Mouse (Mus musculus) testis, adult 10 weeks (tissue): ENCODE data around the gene 1700010I14Rik. TPM values are rescaled to one million over a fixed set of nuclear protein-coding genes. Genes with fewer than 3 reads are reported as not detected.

Experiments
- polyA plus RNA-seq: library from polyadenylated mRNA; stranded (reverse); fragments of 350-450 nt; fragmentation: Illumina TruSeq; extraction: RNeasy Lipid Tissue Mini Kit (QIAGEN cat#74804); gene quantifications from one replicate; pipeline ENCODE4 v1.2.3, GENCODE M21; 2014; ENCODE audit warnings: low read depth, low replicate concordance

Gene 1700010I14Rik
- polyA plus RNA-seq: 484 TPM

DNA sequence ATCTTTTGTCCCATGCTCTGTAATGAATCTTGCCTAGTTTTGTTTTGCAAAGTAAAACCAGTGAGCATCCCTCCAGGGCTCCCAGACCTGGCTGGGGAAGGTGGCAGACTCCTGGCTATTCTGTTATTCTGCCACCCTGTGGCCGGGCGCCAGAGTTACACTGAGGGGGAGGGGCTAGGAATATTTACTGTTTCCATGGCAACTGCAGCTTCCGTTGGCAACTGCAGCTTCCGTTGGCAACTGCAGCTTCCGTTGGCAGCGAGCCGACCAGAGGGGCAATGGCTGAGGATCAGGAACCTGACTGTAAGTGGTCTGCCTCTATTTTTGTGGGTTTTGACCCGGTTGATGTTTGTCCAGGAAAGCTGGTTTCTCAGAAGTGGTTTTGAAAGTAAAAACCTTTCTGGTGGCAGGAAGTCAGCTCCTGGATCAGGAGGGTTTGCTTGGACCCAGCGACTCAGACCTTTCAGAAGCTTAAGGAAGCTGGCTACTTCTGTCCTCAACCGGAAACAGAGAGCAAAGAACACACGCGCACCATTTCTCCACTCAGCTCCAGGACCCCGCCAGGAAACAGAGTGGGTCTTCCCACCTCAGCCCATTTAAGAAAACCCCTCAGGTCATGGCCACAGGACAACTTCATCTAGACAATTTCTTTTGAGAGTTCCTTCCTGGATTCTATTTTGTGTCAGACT lies at the start of gene 1700010I14Rik:
1700010I14Rik (plus strand) TSS at position 215 of the 689 bp plus-strand sequence.

